Mouse (Mus musculus): Measurements from ENCODE around the gene Il12rb1. TPM values are rescaled to one million over a fixed set of nuclear protein-coding genes. Genes with fewer than 3 reads are reported as not detected.

Il12rb1 gene
- not detected in 2 replicates for total RNA-seq (2021)
- long read RNA-seq: 0 reads

DNA sequence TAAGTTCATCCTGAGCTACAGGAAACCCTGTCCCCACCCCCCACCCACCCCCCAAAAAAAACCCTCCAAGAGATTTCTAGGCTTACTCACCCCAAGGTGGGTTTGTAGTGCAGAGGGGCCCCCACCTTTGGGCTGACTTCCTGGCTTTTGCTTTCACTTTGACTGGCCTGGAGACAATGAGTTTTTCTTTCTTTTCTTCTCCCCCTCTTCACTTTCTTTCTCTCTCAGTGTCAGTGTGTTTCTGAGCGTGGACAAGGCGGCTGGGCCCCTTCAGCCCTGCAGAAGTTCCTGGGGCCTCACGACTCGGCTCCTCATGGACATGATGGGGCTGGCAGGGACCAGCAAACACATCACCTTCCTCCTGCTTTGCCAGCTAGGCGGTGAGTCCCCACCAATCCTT, at the start of gene Il12rb1:
TSS of gene Il12rb1 (plus strand) at position 211 of the 400 bp plus-strand sequence.
- DNase-seq: no peak

DNA sequence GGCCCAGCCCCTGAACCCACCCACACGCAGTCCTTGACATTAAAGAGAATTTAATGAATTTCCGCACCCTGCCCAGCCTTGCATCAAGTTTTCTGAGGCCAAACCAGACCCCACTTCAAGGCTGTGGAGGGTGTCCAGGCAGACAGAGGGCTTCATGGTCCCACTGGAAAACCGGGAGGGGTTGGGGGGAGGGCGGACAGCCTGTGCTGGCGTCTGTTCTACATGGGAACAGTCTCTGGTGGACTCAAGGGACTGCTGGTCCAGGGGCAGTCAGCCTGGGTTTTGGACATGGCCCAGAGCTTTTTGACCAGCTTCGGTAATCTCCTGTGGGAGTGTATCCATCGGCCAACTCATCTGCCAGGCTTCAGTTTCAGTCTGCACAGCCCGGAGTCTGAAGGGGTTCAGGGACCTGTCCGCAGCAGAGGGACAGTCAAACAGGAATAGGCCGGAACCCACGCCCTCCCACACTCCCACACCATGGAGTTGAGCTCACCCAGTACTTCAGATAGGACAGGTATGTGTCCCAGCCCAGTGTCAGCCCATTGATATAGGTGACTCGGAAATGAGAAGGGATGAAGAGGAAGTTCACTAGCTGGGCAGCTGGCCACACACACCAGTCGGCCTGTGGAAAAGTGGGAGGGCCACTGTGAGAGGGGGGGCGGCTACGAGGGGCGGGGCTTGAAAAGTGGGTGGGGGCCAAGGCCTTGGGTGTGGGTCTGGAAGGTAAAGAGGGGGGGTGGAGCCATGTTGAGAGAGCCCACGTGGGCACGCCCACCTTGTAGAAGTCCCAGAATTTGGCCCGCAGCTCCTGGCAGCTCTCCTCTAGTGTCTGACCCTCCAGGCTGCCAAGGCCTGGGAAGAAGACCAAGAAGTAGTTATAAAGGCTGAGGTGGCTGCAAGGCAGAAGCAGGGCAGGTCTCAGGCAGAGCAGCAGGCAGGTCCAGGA, 49.4 kb upstream of the Il12rb1 start:
- peak; percentile 75 for DNase-seq

DNA sequence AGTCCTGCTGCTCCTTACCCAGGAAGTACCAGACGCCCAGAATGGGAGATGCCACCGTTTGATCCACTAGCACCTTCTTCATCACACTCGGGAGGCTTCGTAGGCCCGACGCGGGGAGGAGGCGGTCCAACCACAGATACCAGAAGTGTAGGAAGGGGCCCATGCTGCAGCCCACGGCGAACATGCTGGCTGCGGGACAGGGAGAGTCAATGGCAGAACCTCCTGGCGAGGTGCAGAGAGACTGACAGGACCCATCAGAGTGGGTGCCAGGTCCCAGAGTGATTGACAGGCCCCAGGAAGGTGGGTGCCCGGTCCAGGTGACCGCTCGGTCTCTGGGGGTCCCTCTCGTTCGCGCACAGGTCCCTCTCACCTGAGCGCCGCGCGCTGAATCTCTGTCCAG, 47.9 kb upstream of the Il12rb1 start:
- no peak for DNase-seq

DNA sequence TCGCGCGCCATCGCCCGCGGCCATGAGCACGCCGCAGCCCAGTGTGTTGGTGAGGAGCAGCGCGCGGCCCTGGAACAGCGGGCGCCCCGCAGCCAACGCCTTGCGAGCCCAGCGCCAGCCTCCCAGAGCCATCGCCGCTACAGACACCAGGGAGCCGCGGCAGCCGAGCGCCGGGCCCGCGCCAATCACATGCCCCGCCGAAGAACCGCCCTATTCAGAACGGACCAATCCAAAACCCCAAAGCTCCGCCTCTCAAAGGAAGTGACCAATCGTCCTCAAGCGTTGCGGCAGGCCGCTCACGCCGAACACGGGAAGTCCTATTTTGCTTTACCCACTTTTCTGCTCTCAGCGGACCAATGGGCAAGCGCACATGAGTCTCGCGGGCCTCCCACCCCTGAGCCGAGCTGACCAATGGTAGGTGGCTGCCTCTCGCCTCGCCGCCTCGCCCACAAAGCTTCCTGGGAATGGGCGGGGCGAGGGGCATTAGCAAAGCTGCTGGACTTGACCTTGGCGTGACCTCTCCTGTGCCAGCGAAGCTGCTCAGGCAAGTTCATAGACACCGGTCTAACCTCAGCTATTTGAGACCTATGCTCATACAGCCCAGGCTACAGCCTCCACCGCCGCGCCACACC, 47.4 kb upstream of the Il12rb1 start, which contains the start of gene Mpv17l2:
TSS of gene Mpv17l2 (minus strand) at position 172 of the 632 bp plus-strand sequence.
- peak; percentile 92 for DNase-seq

DNA sequence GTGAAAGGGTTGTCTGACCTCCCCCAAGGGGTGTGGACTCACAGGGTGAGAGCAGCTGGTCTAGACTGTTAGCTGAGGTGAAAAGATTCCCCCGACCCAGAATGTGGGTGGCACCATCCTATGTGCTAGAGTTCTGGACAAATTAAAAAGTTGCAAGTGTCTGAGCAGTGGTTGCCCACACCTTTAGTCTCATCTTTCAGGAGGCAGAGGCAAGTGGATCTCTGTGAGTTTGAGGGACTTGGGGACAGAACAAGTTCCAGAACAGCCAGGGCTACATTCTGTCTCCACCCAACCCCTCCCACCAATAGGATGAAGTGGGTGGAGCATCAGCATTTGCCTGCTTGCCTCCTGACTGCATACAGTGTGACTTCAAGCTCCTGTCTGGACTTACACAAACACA, 46.1 kb upstream of the Il12rb1 start:
- DNase-seq: no peak

DNA sequence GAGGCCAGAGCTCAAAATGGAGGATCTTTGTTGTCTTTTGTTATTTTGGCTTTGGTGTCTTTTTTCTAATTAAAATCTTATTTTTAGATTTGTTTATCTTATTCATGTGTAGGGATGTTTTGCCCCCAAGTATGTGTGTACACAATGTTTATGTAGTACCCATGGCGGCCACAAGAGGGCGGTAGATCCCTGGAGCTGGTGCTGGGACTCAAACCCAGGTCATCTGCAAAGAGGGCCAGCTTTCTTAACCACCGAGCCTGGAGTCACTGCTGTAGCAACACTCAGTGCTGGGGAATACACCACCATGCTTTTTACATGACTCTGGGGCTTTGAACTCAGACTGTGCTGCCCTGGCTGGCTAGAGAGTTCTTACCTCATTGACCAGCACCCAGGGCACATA, 44.9 kb upstream of the Il12rb1 start:
- DNase-seq: peak; percentile 65

DNA sequence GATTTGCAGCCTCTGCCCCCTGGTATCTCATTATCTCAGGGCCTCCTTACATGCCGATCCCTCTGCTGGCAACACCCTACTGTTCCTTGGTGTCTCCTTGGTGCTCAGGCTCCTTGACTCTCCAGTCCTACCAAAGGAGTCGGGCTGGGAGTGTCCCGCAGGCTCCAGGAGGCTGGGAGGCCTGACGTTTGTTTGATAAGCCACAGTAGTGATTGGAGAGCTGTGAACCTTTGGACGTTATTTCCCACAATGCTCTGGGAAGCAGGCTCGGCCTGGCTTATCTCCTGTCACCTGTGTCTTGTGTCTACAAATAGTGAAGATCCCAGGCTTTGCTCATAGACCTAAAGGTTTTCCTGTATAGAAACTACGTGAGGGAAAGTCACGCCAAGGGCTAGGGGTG, 44.2 kb upstream of the Il12rb1 start:
- no peak for DNase-seq

DNA sequence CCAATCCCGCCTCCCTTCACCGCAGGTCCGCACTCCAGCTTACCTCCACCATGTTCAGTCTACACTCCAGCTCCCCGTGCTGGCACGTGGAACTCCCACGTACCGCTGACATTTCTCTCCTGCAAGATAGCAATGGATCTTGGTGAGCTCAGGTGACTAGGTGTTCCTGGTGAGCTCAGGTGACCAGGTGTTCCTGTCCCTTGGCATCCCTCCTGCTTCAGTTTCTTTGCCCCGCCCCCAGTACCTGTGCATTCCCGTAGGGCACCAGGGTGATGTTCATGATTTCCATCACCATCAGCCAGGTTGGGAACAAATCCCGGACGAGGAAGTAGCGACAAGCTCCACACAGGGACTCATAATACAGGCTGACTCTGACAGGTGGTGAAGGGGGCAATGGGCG, 43.6 kb upstream of the Il12rb1 start:
- DNase-seq: no peak

DNA sequence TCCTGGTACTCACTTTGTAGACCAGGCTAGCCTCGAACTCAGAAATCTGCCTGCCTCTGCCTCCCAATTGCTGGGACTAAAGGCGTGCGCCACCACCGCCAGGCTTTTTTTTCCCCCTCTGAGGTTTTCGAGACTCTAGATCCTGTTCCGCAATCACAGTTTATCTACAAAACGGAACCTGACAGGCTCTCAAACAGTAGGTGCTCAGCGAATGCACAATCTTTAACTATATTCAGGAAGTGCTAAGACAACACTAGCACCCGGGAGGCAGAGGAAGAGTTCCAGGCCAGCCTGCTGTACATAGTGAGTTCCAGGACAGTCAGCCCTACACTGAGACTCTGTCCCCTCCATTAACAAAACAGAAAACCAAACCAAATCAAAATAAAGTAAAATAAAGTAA, 42.9 kb upstream of the Il12rb1 start:
- DNase-seq: no peak

DNA sequence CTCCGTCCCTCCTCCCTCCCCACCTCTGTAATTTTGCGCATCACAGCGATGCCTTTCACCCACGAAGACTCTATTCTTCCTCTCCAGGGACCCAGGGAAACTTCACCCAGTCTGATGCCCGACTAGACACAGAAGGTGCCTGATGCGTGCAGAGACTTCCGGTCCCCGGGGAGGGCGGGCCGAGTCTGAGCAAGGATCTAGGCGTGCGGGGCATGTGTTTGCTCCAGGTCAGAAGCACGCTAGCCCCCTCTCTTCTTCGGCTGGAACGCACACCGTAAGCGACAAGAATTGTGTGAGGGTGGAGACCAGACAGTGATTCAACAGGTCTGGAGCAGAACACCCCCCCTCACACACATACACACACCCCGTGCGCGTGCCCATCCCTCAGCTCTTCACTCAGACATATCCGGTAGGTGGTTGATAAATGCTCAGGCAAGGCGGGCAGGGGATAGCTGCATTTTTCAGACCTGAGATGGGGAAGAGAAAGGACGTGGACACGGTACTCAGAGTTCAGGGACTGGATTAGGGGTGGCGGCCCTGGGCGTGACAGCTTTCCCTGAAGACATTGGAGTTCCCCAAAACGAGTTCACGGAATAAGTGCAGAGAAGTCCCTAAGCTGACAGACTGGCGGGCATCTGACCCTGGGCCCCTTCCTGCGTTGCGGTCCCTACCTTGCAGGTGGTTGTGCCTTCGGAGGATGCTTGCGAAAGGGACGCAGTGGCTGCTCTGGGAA, 42.2 kb upstream of the Il12rb1 start:
- no peak for DNase-seq

DNA sequence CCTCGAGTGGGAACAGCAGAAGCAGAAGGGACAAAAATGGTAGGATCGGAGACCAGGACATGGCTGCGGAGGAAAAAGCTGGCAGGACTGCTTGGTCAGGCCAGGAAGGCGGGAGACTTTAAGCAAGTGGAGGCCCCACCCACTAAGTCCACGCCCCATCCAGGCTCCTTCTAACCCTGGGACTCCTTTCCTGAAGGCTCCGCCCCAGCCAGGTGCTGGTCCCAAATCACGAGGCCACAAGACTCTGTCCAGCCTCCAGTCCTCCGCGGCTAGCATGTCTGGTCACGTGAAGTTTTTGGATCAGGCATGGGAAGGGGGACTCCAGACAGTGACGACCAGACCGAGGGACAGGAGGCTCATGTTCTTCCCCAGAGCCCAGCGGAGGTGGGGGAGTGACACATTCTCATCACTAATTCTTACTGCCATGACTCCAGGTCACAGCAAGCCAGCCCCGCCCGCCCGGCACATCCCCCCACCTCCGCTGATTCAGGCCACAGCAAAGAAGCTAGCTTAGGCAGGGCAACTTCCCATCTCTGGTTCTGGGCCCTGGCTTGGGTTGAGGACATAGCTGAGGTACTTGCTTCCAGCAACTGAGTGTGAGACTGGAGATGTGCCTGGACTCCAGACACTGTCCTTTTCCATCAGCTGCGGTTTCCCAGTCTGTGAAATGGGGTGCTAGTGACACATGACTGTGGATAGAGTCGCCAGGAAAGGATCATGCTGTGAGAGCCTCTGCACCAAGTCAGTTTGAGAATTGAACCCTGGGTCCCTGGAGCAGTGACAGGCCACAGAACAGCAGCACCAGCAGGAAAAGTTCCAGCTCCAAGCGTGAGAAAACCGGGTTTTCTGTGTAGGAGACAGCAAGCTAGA, 41.4 kb upstream of the Il12rb1 start:
- DNase-seq: peak; percentile 71

DNA sequence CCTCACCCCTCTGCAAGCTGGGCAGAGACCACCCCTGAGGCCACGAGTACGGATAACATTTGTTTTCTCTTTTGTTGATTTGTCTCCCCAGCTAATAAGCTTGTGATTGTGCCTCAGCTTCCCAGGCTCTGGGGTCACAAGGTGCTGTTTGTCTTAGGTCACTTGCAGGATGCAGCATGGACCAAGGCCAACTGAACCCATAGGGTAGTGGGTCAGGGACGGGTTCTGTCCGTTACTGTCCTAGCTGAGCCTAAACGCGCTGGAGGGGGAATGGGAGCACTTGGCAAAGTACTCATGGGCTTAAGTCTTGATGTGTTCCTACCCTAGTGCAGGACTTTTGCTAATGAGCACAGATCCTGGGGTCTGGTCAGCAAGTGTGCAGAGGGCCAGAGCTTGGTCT, 40.7 kb upstream of the Il12rb1 start:
- DNase-seq: no peak

DNA sequence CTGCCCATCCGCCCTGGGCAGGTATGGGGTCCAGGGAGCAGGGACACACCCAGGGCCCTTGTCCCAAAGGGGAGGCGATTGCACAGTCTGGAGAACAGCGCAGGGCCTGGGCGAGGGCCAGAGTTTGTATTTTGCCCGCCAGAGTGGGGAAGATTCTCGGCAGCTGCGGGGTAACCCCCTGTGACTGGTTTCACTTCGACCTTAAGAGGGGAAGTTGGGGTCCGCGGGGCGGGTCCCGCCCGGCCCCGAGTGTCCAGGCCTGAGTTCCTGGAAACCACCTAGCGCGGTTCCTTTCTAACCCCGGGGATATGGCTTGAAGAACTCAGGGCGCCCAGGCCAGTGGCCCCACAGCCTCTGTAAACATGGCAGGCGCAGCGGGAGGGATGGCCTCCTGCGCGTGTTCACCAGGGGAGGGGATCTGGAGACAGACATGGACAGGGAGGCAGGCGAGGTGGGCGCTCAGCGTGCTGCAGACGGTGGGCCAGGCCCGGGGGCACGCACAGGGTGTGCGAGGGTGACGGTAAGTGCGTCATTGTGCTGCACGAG, 39.9 kb upstream of the Il12rb1 start:
- DNase-seq: no peak

DNA sequence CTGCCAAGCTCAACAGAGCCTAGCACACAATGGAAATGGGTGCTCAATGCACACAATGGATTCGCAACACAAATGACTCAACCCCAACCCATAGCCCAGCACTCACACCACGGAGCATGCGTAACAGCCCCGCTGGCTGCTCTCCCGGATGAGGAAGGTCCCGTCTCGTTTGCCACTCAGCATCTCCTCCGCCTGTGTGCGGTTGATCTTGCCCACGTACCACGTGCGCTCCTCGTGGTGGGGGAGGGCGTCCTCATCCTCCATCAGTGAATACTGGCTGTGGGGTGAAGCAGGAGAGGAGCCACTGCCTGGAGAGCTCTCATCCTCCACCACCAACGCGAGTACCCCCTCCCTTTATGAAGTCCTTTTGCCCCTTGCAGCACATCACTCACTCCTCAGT, 39.3 kb upstream of the Il12rb1 start:
- DNase-seq: no peak

DNA sequence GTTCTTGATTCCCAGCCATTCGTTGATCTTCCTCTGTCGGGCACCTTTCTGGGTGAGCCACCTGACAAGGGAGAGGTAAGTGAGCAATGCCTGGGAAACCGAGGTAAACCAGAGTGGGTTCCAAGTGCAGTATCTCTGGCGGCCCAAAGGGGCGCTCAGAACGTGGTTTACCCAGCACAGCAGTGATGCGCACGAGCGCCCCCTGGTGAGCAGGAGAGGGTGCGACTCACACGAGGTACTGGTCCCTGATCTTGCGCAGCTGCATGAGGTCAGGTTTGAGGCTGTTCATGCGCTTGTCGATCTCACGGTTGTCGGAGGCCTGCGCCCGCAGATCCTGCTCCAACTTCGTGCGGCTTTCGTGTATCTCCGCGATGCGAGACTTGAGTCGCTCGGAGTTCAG, 38.9 kb upstream of the Il12rb1 start:
- peak; percentile 99 for DNase-seq

DNA sequence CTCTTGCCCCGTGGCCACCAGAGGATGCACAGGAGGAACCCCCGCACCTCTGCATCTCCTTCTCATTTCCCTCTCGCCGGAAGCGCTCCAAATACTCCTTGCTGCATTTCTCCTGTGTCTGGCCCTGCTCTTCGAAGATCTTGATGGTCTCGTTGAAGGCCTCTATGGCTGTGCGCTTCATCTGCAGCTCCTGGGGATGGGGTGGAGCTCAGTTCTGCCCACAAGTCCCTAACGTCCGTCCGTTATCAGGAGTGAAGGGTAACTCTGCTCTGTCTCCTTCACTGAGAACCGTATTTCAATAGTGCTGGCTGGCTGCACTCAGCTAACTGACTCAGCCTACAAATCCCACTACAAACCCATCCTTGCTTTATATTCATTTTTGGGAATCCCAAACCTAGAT, 38.4 kb upstream of the Il12rb1 start:
- DNase-seq: no peak

DNA sequence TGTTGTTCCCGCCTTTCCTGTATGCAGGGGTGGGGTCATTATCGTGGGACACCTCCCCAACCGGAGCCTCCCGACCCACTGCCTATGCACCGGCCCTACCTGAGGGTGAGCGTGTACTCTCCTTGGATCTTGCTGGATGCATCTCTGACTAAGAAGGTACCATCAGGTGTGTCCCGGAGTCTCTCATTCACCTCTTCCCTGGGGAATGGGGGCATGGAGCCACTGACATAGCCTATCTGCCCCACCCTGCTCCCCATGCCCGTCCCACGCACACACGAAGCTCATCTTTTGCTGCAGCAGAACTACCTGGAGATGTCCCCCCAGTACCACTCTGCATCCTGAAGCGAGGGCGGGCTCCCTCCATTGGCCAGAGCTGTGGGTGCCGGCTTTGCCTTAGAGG, 37.5 kb upstream of the Il12rb1 start:
- DNase-seq: no peak

DNA sequence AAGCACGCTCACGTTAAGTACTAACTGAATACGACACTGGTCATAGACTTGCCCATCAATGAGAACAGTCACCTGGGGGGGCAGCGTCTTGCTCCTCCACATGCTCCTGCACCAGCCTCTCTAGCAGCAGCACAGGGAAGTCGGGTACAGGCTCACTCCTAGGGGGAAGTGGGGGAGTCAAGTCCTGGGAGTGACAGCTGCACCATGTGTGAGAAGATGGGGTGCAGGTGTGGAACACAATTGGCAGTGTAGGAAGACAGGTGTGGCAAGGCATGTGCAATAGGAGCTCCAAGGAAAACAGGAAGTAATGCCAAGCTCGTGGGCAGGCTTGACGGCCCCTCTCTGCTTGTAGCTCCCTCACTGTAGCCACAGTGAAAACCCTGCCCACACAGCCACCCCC, 37.0 kb upstream of the Il12rb1 start:
- DNase-seq: no peak

DNA sequence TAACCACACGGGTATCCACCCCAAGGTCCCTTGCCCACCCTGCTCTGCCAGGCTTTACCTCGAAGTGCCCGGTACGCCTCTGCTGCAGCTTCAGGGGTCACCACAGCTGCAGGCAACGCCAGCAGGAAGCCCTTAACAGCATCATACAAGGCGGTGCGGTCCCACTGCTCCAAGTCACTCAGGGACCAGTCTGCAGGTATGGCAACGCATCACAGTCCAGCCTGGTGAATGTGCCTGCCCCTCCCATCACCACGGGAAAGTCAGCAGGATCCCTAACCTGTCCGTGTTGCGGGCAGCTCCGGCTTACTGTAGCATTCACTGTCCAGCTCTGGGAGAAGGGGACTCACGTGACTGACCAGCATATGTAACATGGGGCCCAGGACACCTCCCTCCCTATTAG, 36.2 kb upstream of the Il12rb1 start:
- no peak for DNase-seq

DNA sequence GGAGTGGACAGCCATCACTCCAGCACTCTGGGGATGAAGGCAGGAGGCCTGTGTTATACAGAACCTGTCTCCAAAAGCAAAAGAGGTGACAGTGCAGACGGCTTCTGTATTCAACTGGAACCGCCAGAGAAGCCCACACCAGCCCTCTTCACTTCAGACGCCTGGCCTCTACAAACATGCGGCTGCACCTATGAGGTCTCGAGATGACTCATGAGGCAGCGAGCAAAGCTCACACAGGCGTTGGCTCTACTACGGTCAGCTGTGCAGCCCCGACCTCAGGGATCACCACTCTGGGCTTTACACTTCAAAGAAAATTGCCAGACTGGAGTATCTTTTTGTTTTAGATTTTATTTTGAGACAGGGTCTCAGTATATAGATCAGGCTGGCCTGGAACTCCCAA, 35.4 kb upstream of the Il12rb1 start:
- DNase-seq: no peak

DNA sequence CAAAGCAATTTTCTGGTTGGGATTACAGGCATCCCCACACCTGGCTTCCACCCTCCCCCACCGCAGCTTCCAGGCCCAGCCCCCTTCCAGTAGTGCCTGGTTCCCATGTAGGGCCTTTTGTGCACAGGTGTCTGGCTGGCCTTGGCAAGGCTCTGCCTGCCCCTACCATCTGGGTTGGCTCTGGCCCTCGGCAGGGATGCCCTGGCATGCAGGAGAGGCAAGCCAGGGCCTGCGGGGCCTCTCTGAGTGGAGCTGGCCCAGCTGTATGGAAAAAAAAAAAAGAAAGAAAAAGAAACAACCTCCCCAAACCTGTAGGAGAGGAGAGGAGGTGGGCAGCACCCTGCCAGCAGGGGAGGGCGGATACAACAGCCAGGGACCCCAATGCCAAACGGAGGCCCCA, 34.8 kb upstream of the Il12rb1 start:
- DNase-seq: no peak

DNA sequence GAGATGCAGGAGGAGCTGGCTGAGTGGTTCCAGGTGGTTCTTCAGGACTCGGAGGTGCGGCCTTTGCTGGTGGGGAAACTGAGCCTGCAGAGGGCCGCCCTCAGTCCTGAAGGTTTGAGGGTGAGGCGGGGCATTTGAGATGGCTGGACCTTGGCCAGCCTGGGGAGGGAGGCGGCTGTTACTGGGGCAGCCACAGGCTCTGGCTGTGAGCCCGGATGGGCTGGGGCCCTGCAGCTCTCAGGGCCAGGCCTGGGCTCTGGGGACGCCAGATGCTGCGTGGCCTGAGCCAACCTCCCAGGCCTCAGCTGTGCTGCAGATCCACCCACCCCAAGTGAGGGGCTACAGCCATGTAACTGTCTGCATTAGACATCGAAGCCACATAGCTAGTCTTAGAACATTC, 34.4 kb upstream of the Il12rb1 start:
- peak; percentile 86 for DNase-seq

All from adrenal gland, postnatal 25 days (tissue).